Mouse (Mus musculus) kidney, postnatal 14 days (tissue): ENCODE results near the gene Ppp1r13l.

Source experiments
- DNase-seq: peaks from one replicate; pipeline ENCODE4 v3.0.0; 2022; ENCODE audit warnings: mixed read lengths

Ppp1r13l gene

GRCm38 (mm10) chr7:19359299-19359891, at the start of gene Ppp1r13l, which contains the start of gene Cd3eap:
Gene Ppp1r13l, plus strand, starts transcription at chr7:19359749.
Gene Cd3eap, minus strand, starts transcription at chr7:19359483.
- DNase-seq = peak; percentile 90

GRCm38 (mm10) chr7:19309884-19310641, 49.5 kb upstream of the Ppp1r13l start, which contains the start of gene Fosb:
Gene Fosb, minus strand, starts transcription at chr7:19310051.
- peak; percentile 97 for DNase-seq

GRCm38 (mm10) chr7:19311991-19312390, 47.6 kb upstream of the Ppp1r13l start:
- no peak for DNase-seq

GRCm38 (mm10) chr7:19314033-19314432, 45.5 kb upstream of the Ppp1r13l start:
- no peak for DNase-seq

GRCm38 (mm10) chr7:19316451-19317161, 42.9 kb upstream of the Ppp1r13l start:
- no peak for DNase-seq

GRCm38 (mm10) chr7:19318201-19318600, 41.3 kb upstream of the Ppp1r13l start:
- DNase-seq = no peak

GRCm38 (mm10) chr7:19318676-19319075, 40.9 kb upstream of the Ppp1r13l start:
- DNase-seq = no peak

- DNase-seq = no peak
These were observed 40.1 kb upstream of the Ppp1r13l start for GRCm38 (mm10) chr7:19319458-19319857.

- DNase-seq = peak; percentile 98
These were observed 39.6 kb upstream of the Ppp1r13l start for GRCm38 (mm10) chr7:19319906-19320305.

GRCm38 (mm10) chr7:19320637-19321036, 38.9 kb upstream of the Ppp1r13l start:
- no peak for DNase-seq

GRCm38 (mm10) chr7:19321464-19321863, 38.1 kb upstream of the Ppp1r13l start:
- no peak for DNase-seq

GRCm38 (mm10) chr7:19322489-19322888, 37.1 kb upstream of the Ppp1r13l start:
- no peak for DNase-seq

- DNase-seq = no peak
These were observed 35.3 kb upstream of the Ppp1r13l start for GRCm38 (mm10) chr7:19324221-19324620.

- no peak for DNase-seq
These were observed 34.0 kb upstream of the Ppp1r13l start for GRCm38 (mm10) chr7:19325262-19326199.

GRCm38 (mm10) chr7:19326359-19326758, 33.2 kb upstream of the Ppp1r13l start:
- peak; percentile 95 for DNase-seq

GRCm38 (mm10) chr7:19327128-19327527, 32.4 kb upstream of the Ppp1r13l start:
- peak; percentile 94 for DNase-seq

GRCm38 (mm10) chr7:19327782-19328181, 31.8 kb upstream of the Ppp1r13l start:
- no peak for DNase-seq

GRCm38 (mm10) chr7:19328425-19328824, 31.1 kb upstream of the Ppp1r13l start:
- no peak for DNase-seq

- no peak for DNase-seq
These were observed 27.6 kb upstream of the Ppp1r13l start for GRCm38 (mm10) chr7:19331910-19332309.

GRCm38 (mm10) chr7:19332709-19333352, 26.7 kb upstream of the Ppp1r13l start:
- peak; percentile 72 for DNase-seq

GRCm38 (mm10) chr7:19335583-19335982, 24.0 kb upstream of the Ppp1r13l start:
- DNase-seq = no peak

GRCm38 (mm10) chr7:19337122-19337521, 22.4 kb upstream of the Ppp1r13l start:
- DNase-seq = no peak
